Mouse (Mus musculus) liver, postnatal 0 days (tissue): Measurements from ENCODE around the gene Gm9733. TPM values are rescaled to one million over a fixed set of nuclear protein-coding genes. Genes with fewer than 3 reads are reported as not detected.

ENCODE experiments used
- ATAC-seq: fragments of 200-750 bp; cut with Nextera tagmentation; 2 replicates; pipeline ENCODE4 v1.8.0; 2017; ENCODE audit warnings: mild to moderate bottlenecking, moderate library complexity
- DNase-seq: peaks from one replicate; pipeline ENCODE4 v3.0.0-alpha.2; 2016
- H3K27ac ChIP-seq: fragments of 300-500 bp; sonication (generic); 2 replicates; pipeline ENCODE4 v1.5.1; 2014; ENCODE audit warnings: antibody characterized with exemption, moderate library complexity, mild to moderate bottlenecking, low read depth
- H3K27me3 ChIP-seq: fragments of 300-500 bp; sonication (generic); 2 replicates; pipeline ENCODE4 v1.6.1; 2014; ENCODE audit warnings: low read length, control low read depth, mixed read lengths; ENCODE audit not compliant: insufficient read depth
- H3K36me3 ChIP-seq: fragments of 300-500 bp; sonication (generic); replicated peaks from 2 replicates; pipeline ENCODE4 v1.6.1; 2014; ENCODE audit warnings: mild to moderate bottlenecking, control low read depth, low read length, moderate library complexity, mixed read lengths; ENCODE audit not compliant: insufficient read depth
- H3K4me1 ChIP-seq: fragments of 300-500 bp; sonication (generic); 2 replicates; pipeline ENCODE4 v1.6.1; 2014; ENCODE audit warnings: antibody characterized with exemption, mild to moderate bottlenecking, control low read depth; ENCODE audit not compliant: insufficient read depth
- H3K4me2 ChIP-seq: fragments of 300-500 bp; sonication (generic); 2 replicates; pipeline ENCODE4 v1.6.1; 2014; ENCODE audit warnings: low read depth, mild to moderate bottlenecking, low read length, moderate library complexity, mixed read lengths
- H3K4me3 ChIP-seq: fragments of 300-500 bp; sonication (generic); 2 replicates; pipeline ENCODE4 v1.5.1; 2014; ENCODE audit warnings: low read depth, low read length
- H3K9ac ChIP-seq: fragments of 300-500 bp; sonication (generic); replicated peaks from 2 replicates; pipeline ENCODE4 v1.6.1; 2014; ENCODE audit warnings: mild to moderate bottlenecking, moderate library complexity
- H3K9me3 ChIP-seq: fragments of 300-500 bp; sonication (generic); 2 replicates; pipeline ENCODE4 v1.6.1; 2016; ENCODE audit warnings: mild to moderate bottlenecking, control low read depth, low read length, mixed read lengths
- CTCF ChIP-seq: sonication (generic); IDR thresholded peaks from 2 replicates; pipeline ENCODE4 v1.5.1; 2016; ENCODE audit warnings: antibody characterized with exemption, low read depth
- EP300 ChIP-seq: IDR thresholded peaks from 2 replicates; pipeline ENCODE4 v1.6.1; 2016; ENCODE audit warnings: antibody characterized with exemption, low read depth, mild to moderate bottlenecking
- WGBS: fragments of 180-500 bp; shearing (Covaris S2); extraction: QIAGEN DNeasy Blood & Tissue Kit; methylation state at CpG from one replicate; pipeline ENCODE4 v1.1.7; 2014; ENCODE audit not compliant: insufficient replicate concordance; 5-methylcytosine and 5-hydroxymethylcytosine counted together
- polyA plus RNA-seq: library from polyadenylated mRNA; unstranded; fragments of >200 nt; fragmentation: Nextera tagmentation; extraction: Ambion mirVana; gene quantifications from 2 replicates; pipeline ENCODE4 v1.2.1, GENCODE M21; 2015

Gene Gm9733
- polyA plus RNA-seq, 1 experiment from 2014 or later = 1.2 TPM

- H3K9ac ChIP-seq = no peak overlapping the region
- H3K4me2 ChIP-seq = no peak overlapping the region
- no peaks in the 10 kb centered on the region for H3K27me3 ChIP-seq
- peak overlapping the region; percentile 73 for H3K27ac ChIP-seq
- H3K4me3 ChIP-seq = no peak overlapping the region
- H3K9me3 ChIP-seq = 0 out of 2 replicates have a peak, but pooled peaks cover 2% of the 10 kb centered on the region
- 0 out of 2 replicates have a peak, but pooled peaks have one; percentile 36 for TF ChIP-seq EP300
- TF ChIP-seq CTCF = no peak
- H3K4me1 ChIP-seq = no peaks in the 10 kb centered on the region
- H3K36me3 ChIP-seq = no peaks in the 10 kb centered on the region
- DNase-seq = no peak
- ATAC-seq = peak; percentile 90
Measured at GRCm38 (mm10) chr3:15329549-15329948, 2.6 kb downstream of the Gm9733 start.

GRCm38 (mm10) chr3:15284424-15285328, 47.4 kb downstream of the Gm9733 start:
- H3K36me3 ChIP-seq = no peaks in the 10 kb centered on the region
- WGBS = 56% methylated on average over 6 of the region's 6 CpGs
- no peak overlapping the region for H3K9ac ChIP-seq
- ATAC-seq (no peak), DNase-seq (no peak)
- no peaks in the 10 kb centered on the region for H3K27me3 ChIP-seq
- H3K9me3 ChIP-seq = no peaks in the 10 kb centered on the region
- TF ChIP-seq CTCF = no peak
- no peak overlapping the region for H3K27ac ChIP-seq
- H3K4me3 ChIP-seq = no peak overlapping the region
- H3K4me2 ChIP-seq = no peak overlapping the region
- H3K4me1 ChIP-seq = no peaks in the 10 kb centered on the region

DNA sequence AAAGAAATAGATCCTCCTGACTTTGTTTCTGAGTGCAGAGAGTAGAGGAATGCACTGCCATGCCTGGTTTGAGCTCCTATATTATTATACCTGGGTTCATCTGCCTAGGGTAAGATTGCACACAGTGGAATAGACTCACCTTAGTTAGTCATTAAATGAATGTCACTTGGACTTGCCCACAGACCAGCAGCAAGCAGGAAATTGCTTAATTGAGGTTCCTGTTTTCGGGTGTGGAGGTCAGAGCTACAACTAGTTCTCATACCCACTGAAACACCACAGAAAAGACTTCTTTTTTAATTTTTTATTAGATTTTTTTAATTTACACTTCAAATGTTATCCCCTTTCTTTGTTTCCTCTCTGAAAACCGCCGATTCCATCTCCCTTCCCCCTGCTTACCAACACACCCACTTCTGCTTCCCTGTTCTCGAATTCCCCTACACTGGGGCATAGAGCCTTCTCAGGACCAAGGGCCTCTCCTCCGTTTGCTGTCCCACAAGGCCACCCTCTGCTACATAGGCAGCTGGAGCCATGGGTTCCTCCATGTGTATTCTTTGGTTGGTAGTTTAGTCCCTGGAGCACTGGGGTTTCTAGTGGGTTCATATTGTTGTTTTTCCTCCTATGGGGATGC, 56.1 kb downstream of the Gm9733 start:
- H3K4me1 ChIP-seq = no peaks in the 10 kb centered on the region
- ATAC-seq = peak; percentile 77
- no peak for TF ChIP-seq CTCF
- no peak for TF ChIP-seq EP300
- no peak overlapping the region for H3K4me2 ChIP-seq
- no peak for DNase-seq
- no peaks in the 10 kb centered on the region for H3K9me3 ChIP-seq
- no peak overlapping the region for H3K9ac ChIP-seq
- H3K36me3 ChIP-seq = no peaks in the 10 kb centered on the region
- WGBS = 48% methylated on average over 5 of the region's 5 CpGs
- H3K4me3 ChIP-seq = no peak overlapping the region
- H3K27me3 ChIP-seq = no peaks in the 10 kb centered on the region
- H3K27ac ChIP-seq = peak overlapping the region; percentile 64

- H3K27ac ChIP-seq = no peak overlapping the region
- H3K4me3 ChIP-seq = no peak overlapping the region
- no peaks in the 10 kb centered on the region for H3K9me3 ChIP-seq
- no peaks in the 10 kb centered on the region for H3K36me3 ChIP-seq
- 5% methylated on average over 3 of the region's 3 CpGs for WGBS
- no peak overlapping the region for H3K9ac ChIP-seq
- H3K4me1 ChIP-seq = no peaks in the 10 kb centered on the region
- ATAC-seq (peak; percentile 51; the same call in 1 of the 2 replicates), DNase-seq (no peak)
- no peaks in the 10 kb centered on the region for H3K27me3 ChIP-seq
- no peak overlapping the region for H3K4me2 ChIP-seq
- TF ChIP-seq CTCF (peak; percentile 80), EP300 (no peak)
Measured at GRCm38 (mm10) chr3:15264450-15264849, 67.7 kb downstream of the Gm9733 start.

DNA sequence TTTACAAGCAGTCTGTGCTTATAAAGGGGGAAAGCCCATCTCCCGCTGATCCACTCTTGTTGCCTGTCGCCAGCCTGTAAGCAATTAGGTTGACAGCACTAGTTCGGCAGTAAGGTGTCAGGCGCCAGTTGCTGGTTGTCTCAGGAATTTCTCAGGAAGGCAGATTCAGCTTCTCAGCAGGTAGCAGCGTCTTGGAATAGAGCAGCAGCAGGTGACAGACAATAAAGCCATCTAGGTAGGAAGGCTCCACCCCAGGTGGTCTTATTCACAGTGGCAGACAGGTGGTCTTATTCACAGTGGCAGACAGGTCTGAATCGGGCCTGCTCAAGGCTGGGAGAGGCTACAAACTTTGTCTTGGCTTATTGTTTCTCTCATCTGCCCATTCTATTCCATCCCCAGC, 76.4 kb downstream of the Gm9733 start:
- TF ChIP-seq EP300 (no peak), CTCF (no peak)
- WGBS = 82% methylated on average over 6 of the region's 6 CpGs
- Histone ChIP-seq H3K36me3 (no peaks in the 10 kb centered on the region), H3K9ac (no peak overlapping the region), H3K4me2 (no peak overlapping the region), H3K27me3 (no peaks in the 10 kb centered on the region), H3K4me3 (no peak overlapping the region), H3K9me3 (no peaks in the 10 kb centered on the region), H3K4me1 (no peaks in the 10 kb centered on the region), H3K27ac (no peak overlapping the region)
- ATAC-seq (no peak), DNase-seq (no peak)

Other genes with a start within 250 kb of the Gm9733 start
- 0.15 and 0.22 TPM in 2 replicates for gene Sirpb1a, start 94.2 kb upstream of the Gm9733 start, polyA plus RNA-seq
- gene Sirpb1b, start 242.8 kb upstream of the Gm9733 start, polyA plus RNA-seq = 0.59 and 0.94 TPM in 2 replicates